Mouse (Mus musculus) hindbrain, embryonic 11.5 days (tissue): ENCODE results near the gene Gnb4. TPM values are rescaled to one million over a fixed set of nuclear protein-coding genes. Genes with fewer than 3 reads are reported as not detected.
A peak's percentile ranks its signal among the peaks of the same experiment; 100 is the strongest.

Experiments used
- ATAC-seq: fragments of 200-750 bp; cut with Nextera tagmentation; 2 replicates; pipeline ENCODE4 v1.8.0; 2017; ENCODE audit warnings: mild to moderate bottlenecking, moderate TSS enrichment, moderate library complexity; ENCODE audit not compliant: low FRiP score
- DNase-seq: peaks from one replicate; pipeline ENCODE4 v3.0.0-alpha.2; 2015; ENCODE audit warnings: low spot score
- H3K27ac ChIP-seq: fragments of 300-500 bp; sonication (generic); 2 replicates; pipeline ENCODE4 v1.5.1; 2014; ENCODE audit warnings: mild to moderate bottlenecking, low read depth, low read length
- H3K27me3 ChIP-seq: fragments of 300-500 bp; sonication (generic); 2 replicates; pipeline ENCODE4 v1.6.1; 2014; ENCODE audit warnings: mild to moderate bottlenecking, low read length, moderate library complexity, mixed read lengths; ENCODE audit not compliant: control insufficient read depth, insufficient read depth
- H3K36me3 ChIP-seq: fragments of 300-500 bp; sonication (generic); 2 replicates; pipeline ENCODE4 v1.6.1; 2014; ENCODE audit warnings: mild to moderate bottlenecking, low read length, moderate library complexity, mixed read lengths; ENCODE audit not compliant: control insufficient read depth, insufficient read depth
- H3K4me1 ChIP-seq: fragments of 300-500 bp; sonication (generic); replicated peaks from 2 replicates; pipeline ENCODE4 v1.6.1; 2014; ENCODE audit warnings: low read length, mixed read lengths; ENCODE audit not compliant: control insufficient read depth, insufficient read depth
- H3K4me2 ChIP-seq: fragments of 300-500 bp; sonication (generic); replicated peaks from 2 replicates; pipeline ENCODE4 v1.6.1; 2014; ENCODE audit warnings: mild to moderate bottlenecking, low read depth, low read length
- H3K4me3 ChIP-seq: fragments of 300-500 bp; sonication (generic); 2 replicates; pipeline ENCODE4 v1.5.1; 2014; ENCODE audit warnings: low read depth, low read length
- H3K9ac ChIP-seq: fragments of 300-500 bp; sonication (generic); 2 replicates; pipeline ENCODE4 v1.6.1; 2014; ENCODE audit warnings: low read depth, low read length
- H3K9me3 ChIP-seq: fragments of 300-500 bp; sonication (generic); 2 replicates; pipeline ENCODE4 v1.6.1; 2016; ENCODE audit warnings: low read length; ENCODE audit not compliant: control insufficient read depth
- WGBS: fragments of 180-500 bp; shearing (Covaris S2); extraction: QIAGEN DNeasy Blood & Tissue Kit; methylation state at CpG from one replicate; pipeline ENCODE4 v1.1.7; 2014; 5-methylcytosine and 5-hydroxymethylcytosine counted together
- polyA plus RNA-seq: library from polyadenylated mRNA; unstranded; fragments of >200 nt; fragmentation: Nextera tagmentation; extraction: Ambion mirVana; gene quantifications from 2 replicates; pipeline ENCODE4 v1.2.1, GENCODE M21; 2014

Gnb4 gene
- polyA plus RNA-seq = 49.9 and 56.2 TPM in 2 replicates

DNA sequence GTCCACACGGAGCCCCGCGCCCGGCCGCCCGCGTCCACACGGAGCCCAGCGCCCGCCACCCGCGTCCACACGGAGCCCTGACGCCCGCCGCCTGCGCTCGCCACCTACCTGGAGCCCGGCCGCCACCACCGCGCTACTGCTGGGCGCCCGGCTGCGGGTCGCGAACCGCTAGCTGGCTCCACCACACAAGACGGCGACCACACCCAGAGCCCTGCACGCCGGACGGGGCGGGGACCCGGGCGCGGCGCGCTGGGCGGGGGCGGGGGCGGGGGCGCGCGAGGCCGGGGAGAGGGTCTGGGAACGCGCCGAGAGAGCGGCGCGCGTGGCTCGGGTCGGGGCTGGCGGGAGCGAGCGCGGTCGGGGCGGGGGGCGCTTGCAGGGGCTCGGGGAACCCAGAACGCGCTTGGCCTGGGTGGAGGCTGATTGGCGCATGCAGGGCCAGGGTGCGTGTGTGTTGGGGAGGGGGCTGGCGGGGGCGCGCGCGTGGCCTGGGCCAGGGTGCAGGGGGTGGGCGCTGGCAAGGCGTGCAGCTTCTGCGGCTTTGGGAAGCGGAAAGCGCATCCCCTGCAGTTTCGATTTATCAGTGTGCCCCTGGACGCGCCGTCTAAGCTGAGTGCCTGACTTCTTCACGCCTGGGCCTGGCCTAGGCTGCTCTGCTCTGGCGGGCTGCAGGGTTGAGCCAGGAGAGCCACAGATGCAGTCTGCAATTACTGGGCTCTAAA is at the start of gene Gnb4:
Gene Gnb4 (minus strand): TSS at position 255 of the 722 bp plus-strand sequence.
- under 1% methylated on average over 33 of the region's 83 CpGs for WGBS
- Histone ChIP-seq H3K4me3 (peak within 1 kb of the TSS; percentile 47), H3K4me1 (no peaks in the 10 kb centered on the region), H3K36me3 (no peaks in the 10 kb centered on the region), H3K27ac (peak within 1 kb of the TSS; percentile 24; the same call in 1 of the 2 replicates), H3K27me3 (no peaks in the 10 kb centered on the region), H3K9me3 (no peaks in the 10 kb centered on the region), H3K4me2 (peak within 1 kb of the TSS; percentile 48), H3K9ac (peak within 1 kb of the TSS; percentile 62)
- DNase-seq (peak; percentile 81), ATAC-seq (peak; percentile 91)

GRCm38 (mm10) chr3:32661556-32661930 is 45.2 kb upstream of the Gnb4 start:
- WGBS = 88% methylated on average over 3 of the region's 3 CpGs
- Histone ChIP-seq H3K27me3 (no peaks in the 10 kb centered on the region), H3K9ac (no peak overlapping the region), H3K27ac (no peak overlapping the region), H3K4me1 (no peaks in the 10 kb centered on the region), H3K9me3 (no peaks in the 10 kb centered on the region), H3K4me2 (no peak overlapping the region), H3K36me3 (no peaks in the 10 kb centered on the region), H3K4me3 (no peak overlapping the region)
- DNase-seq (no peak), ATAC-seq (no peak)

GRCm38 (mm10) chr3:32660831-32661555 is 44.6 kb upstream of the Gnb4 start:
- no peak overlapping the region for H3K4me2 ChIP-seq
- H3K27ac ChIP-seq = no peak overlapping the region
- H3K4me3 ChIP-seq = no peak overlapping the region
- H3K4me1 ChIP-seq = no peaks in the 10 kb centered on the region
- ATAC-seq = no peak
- no peak for DNase-seq
- H3K9me3 ChIP-seq = no peaks in the 10 kb centered on the region
- H3K9ac ChIP-seq = no peak overlapping the region
- no peaks in the 10 kb centered on the region for H3K27me3 ChIP-seq
- 63% methylated on average over 8 of the region's 8 CpGs for WGBS
- H3K36me3 ChIP-seq = no peaks in the 10 kb centered on the region

GRCm38 (mm10) chr3:32660276-32660675 is 43.9 kb upstream of the Gnb4 start:
- Histone ChIP-seq H3K9me3 (no peaks in the 10 kb centered on the region), H3K4me1 (no peaks in the 10 kb centered on the region), H3K4me2 (no peak overlapping the region), H3K4me3 (no peak overlapping the region), H3K27ac (no peak overlapping the region), H3K9ac (no peak overlapping the region), H3K27me3 (no peaks in the 10 kb centered on the region), H3K36me3 (no peaks in the 10 kb centered on the region)
- no peak for ATAC-seq
- DNase-seq = no peak
- WGBS = 51% methylated on average over 8 of the region's 8 CpGs

DNA sequence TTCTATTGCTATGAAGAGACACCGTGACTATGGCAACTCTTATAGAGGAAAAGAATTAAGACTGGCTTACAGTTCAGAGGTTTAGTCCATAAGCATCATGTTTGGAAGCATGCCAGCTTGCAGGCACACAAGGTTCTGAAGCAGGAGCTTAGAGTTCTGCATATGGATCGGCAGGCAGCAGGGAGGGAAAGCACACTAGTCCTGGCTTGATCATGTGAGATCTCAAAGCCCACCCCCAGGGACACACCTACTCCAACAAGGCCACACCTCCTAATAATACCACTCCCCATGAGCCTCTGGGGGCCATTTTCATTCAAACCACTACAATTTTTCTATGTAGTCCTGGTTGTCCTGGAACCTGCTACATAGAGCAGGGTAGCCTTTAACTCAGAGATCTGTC is 43.1 kb upstream of the Gnb4 start:
- Histone ChIP-seq H3K27ac (no peak overlapping the region), H3K9ac (no peak overlapping the region), H3K4me2 (no peak overlapping the region), H3K36me3 (no peaks in the 10 kb centered on the region), H3K27me3 (no peaks in the 10 kb centered on the region), H3K9me3 (no peaks in the 10 kb centered on the region), H3K4me3 (no peak overlapping the region), H3K4me1 (no peaks in the 10 kb centered on the region)
- DNase-seq (no peak), ATAC-seq (no peak)
- WGBS = 93% methylated on average over 2 of the region's 2 CpGs

- no peak overlapping the region for H3K27ac ChIP-seq
- ATAC-seq (no peak), DNase-seq (no peak)
- H3K4me3 ChIP-seq = no peak overlapping the region
- no peak overlapping the region for H3K4me2 ChIP-seq
- H3K36me3 ChIP-seq = no peaks in the 10 kb centered on the region
- no peak overlapping the region for H3K9ac ChIP-seq
- H3K4me1 ChIP-seq = no peaks in the 10 kb centered on the region
- H3K9me3 ChIP-seq = no peaks in the 10 kb centered on the region
- no peaks in the 10 kb centered on the region for H3K27me3 ChIP-seq
- 84% methylated on average over 16 of the region's 16 CpGs for WGBS
Measured at GRCm38 (mm10) chr3:32658821-32659220, 42.4 kb upstream of the Gnb4 start.

DNA sequence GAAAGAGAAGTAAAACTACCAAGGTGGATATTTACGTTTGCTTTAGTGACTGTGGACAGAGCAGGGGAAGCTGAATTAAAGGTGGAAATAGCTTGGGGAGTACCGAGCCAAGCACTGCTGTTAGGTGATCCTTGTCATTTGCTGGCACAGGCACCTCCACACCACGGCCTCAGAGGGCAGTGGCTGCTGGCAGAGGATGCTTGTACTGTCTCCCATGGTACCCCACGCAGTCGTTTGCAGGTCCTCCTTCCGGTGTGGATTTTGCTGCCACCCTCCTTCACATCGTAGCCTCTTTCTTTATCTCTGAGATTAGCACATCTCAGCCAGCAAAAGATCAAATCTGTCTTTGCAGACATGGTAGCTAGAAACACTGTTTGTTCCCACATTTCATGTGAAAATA is 42.0 kb upstream of the Gnb4 start:
- no peak for ATAC-seq
- no peak overlapping the region for H3K9ac ChIP-seq
- DNase-seq = no peak
- no peaks in the 10 kb centered on the region for H3K9me3 ChIP-seq
- no peak overlapping the region for H3K4me3 ChIP-seq
- no peak overlapping the region for H3K27ac ChIP-seq
- no peaks in the 10 kb centered on the region for H3K36me3 ChIP-seq
- no peak overlapping the region for H3K4me2 ChIP-seq
- no peaks in the 10 kb centered on the region for H3K27me3 ChIP-seq
- H3K4me1 ChIP-seq = no peaks in the 10 kb centered on the region
- WGBS = 87% methylated on average over 7 of the region's 7 CpGs

GRCm38 (mm10) chr3:32656398-32656994 is 40.1 kb upstream of the Gnb4 start:
- no peak overlapping the region for H3K4me3 ChIP-seq
- no peaks in the 10 kb centered on the region for H3K27me3 ChIP-seq
- no peaks in the 10 kb centered on the region for H3K36me3 ChIP-seq
- DNase-seq (no peak), ATAC-seq (no peak)
- no peaks in the 10 kb centered on the region for H3K9me3 ChIP-seq
- no peak overlapping the region for H3K9ac ChIP-seq
- no peaks in the 10 kb centered on the region for H3K4me1 ChIP-seq
- H3K4me2 ChIP-seq = no peak overlapping the region
- H3K27ac ChIP-seq = no peak overlapping the region
- WGBS = 83% methylated on average over 10 of the region's 10 CpGs
